Mouse (Mus musculus): Measurements from ENCODE around the gene Gm21964. TPM values are rescaled to one million over a fixed set of nuclear protein-coding genes. Genes with fewer than 3 reads are reported as not detected.

Gene Gm21964
- polyA plus RNA-seq, 1 experiment from 2014 or later = not detected

DNA sequence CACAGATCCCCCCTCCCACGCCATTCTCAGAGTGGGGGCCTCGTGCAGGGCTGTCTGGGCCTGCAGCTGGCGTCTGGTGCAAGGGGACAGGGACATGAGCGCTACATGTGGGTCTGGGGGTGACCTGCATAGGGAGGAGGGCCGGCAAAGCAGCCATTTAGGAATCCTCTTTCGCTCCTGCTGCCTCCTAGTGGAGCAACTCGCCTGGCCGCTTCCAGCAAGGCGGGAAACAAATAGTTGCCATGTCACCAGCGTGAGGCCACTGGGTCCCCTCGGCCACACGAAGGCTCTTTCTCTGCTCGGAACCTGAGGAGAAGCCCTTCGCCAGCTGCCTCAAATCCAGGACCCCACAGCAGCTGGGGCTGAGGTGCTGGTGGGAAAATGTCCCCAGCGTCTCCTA is 669 bp downstream of the Gm21964 start:
- no peak for DNase-seq (ENCODE audit: low spot score)
- H3K27ac ChIP-seq = no peak overlapping the region
- no peaks in the 10 kb centered on the region for H3K9me3 ChIP-seq
- H3K4me1 ChIP-seq = no peaks in the 10 kb centered on the region
- WGBS = 82% methylated on average over 15 of the region's 15 CpGs
- H3K27me3 ChIP-seq (ENCODE audit: insufficient read depth, poor library complexity, severe bottlenecking) = no peaks in the 10 kb centered on the region
- no peak overlapping the region for H3K4me3 ChIP-seq
- no peaks in the 10 kb centered on the region for H3K36me3 ChIP-seq

- H3K9me3 ChIP-seq = no peaks in the 10 kb centered on the region
- H3K27ac ChIP-seq = no peak within 1 kb of the TSS
- H3K27me3 ChIP-seq (ENCODE audit: insufficient read depth, poor library complexity, severe bottlenecking) = no peaks in the 10 kb centered on the region
- no peaks in the 10 kb centered on the region for H3K4me1 ChIP-seq
- no peaks in the 10 kb centered on the region for H3K36me3 ChIP-seq
- WGBS = 83% methylated on average over 3 of the region's 3 CpGs
- no peak for DNase-seq (ENCODE audit: low spot score)
- no peak within 1 kb of the TSS for H3K4me3 ChIP-seq
These were observed 1.6 kb downstream of the Gm21964 start, which contains the start of gene Gm17720 for GRCm38 (mm10) chr8:110102653-110103052. Gene Gm17720 (minus strand): TSS chr8:110102753.

GRCm38 (mm10) chr8:110119715-110120114 is 18.7 kb downstream of the Gm21964 start:
- Histone ChIP-seq H3K36me3 (no peaks in the 10 kb centered on the region), H3K4me1 (peaks cover 7% of the 10 kb centered on the region; the same call in 1 of the 2 replicates), H3K27ac (no peak overlapping the region), H3K9me3 (no peaks in the 10 kb centered on the region), H3K4me3 (no peak overlapping the region), H3K27me3 (ENCODE audit: insufficient read depth, poor library complexity, severe bottlenecking) (0 out of 2 replicates have a peak, but pooled peaks cover 3% of the 10 kb centered on the region)
- no peak for DNase-seq (ENCODE audit: low spot score)
- 47% methylated on average over 6 of the region's 6 CpGs for WGBS

DNA sequence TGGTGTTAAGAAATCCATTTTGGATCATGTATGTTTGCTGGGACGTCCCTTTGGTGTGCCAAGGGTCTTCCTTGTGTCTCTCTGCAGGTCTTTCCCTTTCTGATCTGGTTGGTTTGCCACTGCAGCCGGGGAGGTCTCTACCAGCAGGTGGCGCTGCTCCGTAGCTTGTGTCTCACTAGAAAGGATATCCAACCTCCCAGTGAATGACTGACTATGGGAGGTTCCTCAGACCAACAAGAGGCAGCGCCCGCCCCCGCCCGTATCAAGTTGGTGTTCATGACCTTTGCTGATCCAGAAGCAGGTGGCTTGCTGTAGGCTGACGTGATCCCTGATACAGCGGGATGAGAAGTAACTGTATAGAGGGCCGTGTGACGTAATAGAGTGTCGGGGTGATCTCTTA is 29.5 kb downstream of the Gm21964 start:
- peaks cover 8% of the 10 kb centered on the region; the same call in 1 of the 2 replicates for H3K27me3 ChIP-seq (ENCODE audit: insufficient read depth, poor library complexity, severe bottlenecking)
- WGBS = 22% methylated on average over 13 of the region's 13 CpGs
- DNase-seq (ENCODE audit: low spot score) = peak; percentile 90

GRCm38 (mm10) chr8:110134236-110134635 is 33.2 kb downstream of the Gm21964 start:
- 88% methylated on average over 8 of the region's 8 CpGs for whole genome bisulfite sequencing
- H3K4me3 ChIP-seq = no peak overlapping the region
- H3K36me3 ChIP-seq = no peaks in the 10 kb centered on the region
- H3K9me3 ChIP-seq = no peaks in the 10 kb centered on the region
- no peaks in the 10 kb centered on the region for H3K4me1 ChIP-seq
- H3K27ac ChIP-seq = no peak overlapping the region
- DNase-seq (ENCODE audit: low spot score) = no peak
- peaks cover 8% of the 10 kb centered on the region; the same call in 1 of the 2 replicates for H3K27me3 ChIP-seq (ENCODE audit: insufficient read depth, poor library complexity, severe bottlenecking)

More for the DNA sequence above, 29.5 kb downstream of the Gm21964 start:
- Histone ChIP-seq H3K36me3 (no peaks in the 10 kb centered on the region), H3K9me3 (no peaks in the 10 kb centered on the region), H3K4me3 (no peak overlapping the region), H3K4me1 (no peaks in the 10 kb centered on the region), H3K27ac (no peak overlapping the region)

- H3K27ac ChIP-seq = no peak overlapping the region
- no peaks in the 10 kb centered on the region for H3K4me1 ChIP-seq
- H3K4me3 ChIP-seq = no peak overlapping the region
- WGBS = 81% methylated on average over 7 of the region's 7 CpGs
- DNase-seq (ENCODE audit: low spot score) = no peak
- no peaks in the 10 kb centered on the region for H3K9me3 ChIP-seq
- H3K27me3 ChIP-seq (ENCODE audit: insufficient read depth, poor library complexity, severe bottlenecking) = peaks cover 8% of the 10 kb centered on the region; the same call in 1 of the 2 replicates
- H3K36me3 ChIP-seq = no peaks in the 10 kb centered on the region
These were observed 34.5 kb downstream of the Gm21964 start for GRCm38 (mm10) chr8:110135515-110135914.

DNA sequence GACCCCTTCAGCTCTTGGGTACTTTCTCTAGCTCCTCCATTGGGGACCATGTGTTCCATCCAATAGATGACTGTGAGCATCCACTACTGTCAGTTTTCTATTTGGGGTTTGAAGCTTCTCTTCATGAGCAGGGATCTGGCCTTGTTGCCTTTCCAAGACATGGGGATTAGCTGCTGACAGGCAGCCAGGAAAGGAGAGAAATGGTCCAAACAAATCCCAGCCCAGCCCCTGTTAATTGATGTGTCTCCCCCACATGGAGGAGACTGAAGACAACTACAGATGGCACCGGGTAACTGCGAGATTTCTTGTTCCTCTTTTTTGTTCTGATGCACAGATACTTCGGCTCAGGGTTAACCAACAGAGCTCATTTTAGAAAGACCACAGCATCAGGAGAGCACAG is 39.1 kb downstream of the Gm21964 start:
- Histone ChIP-seq H3K36me3 (no peaks in the 10 kb centered on the region), H3K9me3 (no peaks in the 10 kb centered on the region), H3K27me3 (ENCODE audit: insufficient read depth, poor library complexity, severe bottlenecking) (no peaks in the 10 kb centered on the region), H3K4me3 (no peak overlapping the region), H3K27ac (no peak overlapping the region), H3K4me1 (no peaks in the 10 kb centered on the region)
- DNase-seq (ENCODE audit: low spot score) = no peak
- WGBS = 70% methylated on average over 3 of the region's 3 CpGs

DNA sequence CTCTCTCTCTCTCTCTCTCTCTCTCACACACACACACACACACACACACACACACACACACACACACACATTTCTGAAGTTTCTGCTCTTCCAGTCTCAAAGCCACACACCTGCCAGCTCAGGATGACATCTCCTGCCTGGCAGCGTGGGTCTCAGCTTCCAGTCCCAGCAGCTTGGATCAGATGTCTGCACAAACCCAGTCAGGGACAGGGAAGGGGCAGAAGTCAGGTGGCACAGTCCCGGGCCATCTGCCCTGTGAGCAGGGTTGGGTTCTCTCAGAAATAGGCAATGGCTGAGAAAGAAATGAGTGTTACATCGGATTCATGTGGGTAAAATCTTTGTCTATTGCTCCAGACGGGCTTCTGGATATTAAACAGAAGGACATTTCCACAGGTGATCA is 39.8 kb downstream of the Gm21964 start:
- no peak overlapping the region for H3K4me3 ChIP-seq
- H3K4me1 ChIP-seq = no peaks in the 10 kb centered on the region
- no peaks in the 10 kb centered on the region for H3K27me3 ChIP-seq (ENCODE audit: insufficient read depth, poor library complexity, severe bottlenecking)
- no peaks in the 10 kb centered on the region for H3K36me3 ChIP-seq
- no peak overlapping the region for H3K27ac ChIP-seq
- 66% methylated on average over 4 of the region's 4 CpGs for WGBS
- no peaks in the 10 kb centered on the region for H3K9me3 ChIP-seq
- no peak for DNase-seq (ENCODE audit: low spot score)

DNA sequence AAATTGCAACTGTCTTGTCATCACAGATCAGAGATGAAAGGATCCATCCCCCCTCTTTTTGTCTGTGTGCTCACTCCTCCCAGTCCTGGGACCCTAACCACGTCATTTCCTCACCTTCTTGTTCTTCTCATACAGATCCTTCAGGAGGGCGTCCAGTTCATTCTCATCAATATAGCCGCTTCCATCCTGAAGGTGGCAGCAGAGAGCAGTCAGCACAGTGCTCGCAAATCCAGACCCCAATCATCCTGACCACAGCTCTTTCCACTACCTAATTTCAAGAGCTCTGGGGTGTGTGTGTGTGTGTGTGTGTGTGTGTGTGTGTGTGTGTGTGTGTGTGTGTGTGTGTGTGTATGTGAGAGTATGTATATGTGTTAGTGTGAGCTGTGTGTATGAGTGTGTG is 44.5 kb downstream of the Gm21964 start:
- no peaks in the 10 kb centered on the region for H3K9me3 ChIP-seq
- 1% methylated on average over 4 of the region's 4 CpGs for WGBS
- DNase-seq (ENCODE audit: low spot score) = no peak
- no peak overlapping the region for H3K4me3 ChIP-seq
- H3K4me1 ChIP-seq = peaks cover 7% of the 10 kb centered on the region; the same call in 1 of the 2 replicates
- no peaks in the 10 kb centered on the region for H3K27me3 ChIP-seq (ENCODE audit: insufficient read depth, poor library complexity, severe bottlenecking)
- H3K27ac ChIP-seq = no peak overlapping the region
- no peaks in the 10 kb centered on the region for H3K36me3 ChIP-seq

DNA sequence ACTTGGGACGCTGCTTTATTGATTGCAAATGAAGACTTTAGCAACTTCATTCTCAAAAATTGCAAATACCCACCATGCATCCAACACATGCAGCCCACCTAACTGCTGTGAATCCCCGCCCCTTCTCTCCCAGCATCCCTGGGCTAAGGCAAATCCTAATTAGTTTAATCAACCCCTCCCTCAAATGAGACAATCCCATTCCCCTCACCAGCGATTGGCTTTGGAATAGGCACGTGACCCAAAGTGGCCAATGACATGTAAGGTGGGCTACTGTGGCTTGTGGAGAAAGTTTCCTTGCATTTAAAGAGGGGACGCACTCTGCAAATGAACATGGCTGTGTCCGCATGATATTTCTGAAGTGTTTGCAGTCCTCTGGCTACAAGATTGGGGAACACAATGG is 51.9 kb downstream of the Gm21964 start:
- no peak for DNase-seq (ENCODE audit: low spot score)
- Histone ChIP-seq H3K36me3 (no peaks in the 10 kb centered on the region), H3K4me1 (no peaks in the 10 kb centered on the region), H3K4me3 (no peak overlapping the region), H3K27me3 (ENCODE audit: insufficient read depth, poor library complexity, severe bottlenecking) (no peaks in the 10 kb centered on the region), H3K9me3 (no peaks in the 10 kb centered on the region), H3K27ac (no peak overlapping the region)
- 66% methylated on average over 6 of the region's 6 CpGs for WGBS

Other genes starting within 250 kb of the Gm21964 start
- gene Phlpp2, start 232.7 kb upstream of the Gm21964 start, polyA plus RNA-seq (2016; fragmentation: Nextera tagmentation; extraction: Ambion mirVana) = 1.6 and 2.2 TPM in 2 replicates
- gene Marveld3, start 139.0 kb upstream of the Gm21964 start, polyA plus RNA-seq (2016; fragmentation: Nextera tagmentation; extraction: Ambion mirVana) = 0.10 and 0.68 TPM in 2 replicates
- gene Tat, start 110.8 kb upstream of the Gm21964 start, polyA plus RNA-seq (2016; fragmentation: Nextera tagmentation; extraction: Ambion mirVana) = not detected in 2 replicates
- gene Chst4, start 61.5 kb upstream of the Gm21964 start, polyA plus RNA-seq (2016; fragmentation: Nextera tagmentation; extraction: Ambion mirVana) = 0.15 TPM in 1 of 2 replicates, not detected in the other
- gene Zfp612, start 21.5 kb upstream of the Gm21964 start, polyA plus RNA-seq (2016; fragmentation: Nextera tagmentation; extraction: Ambion mirVana) = 6.3 and 6.7 TPM in 2 replicates
- gene Gm17720, start 1.5 kb downstream of the Gm21964 start, polyA plus RNA-seq (2016; fragmentation: Nextera tagmentation; extraction: Ambion mirVana) = not detected in 2 replicates
- 0.48 and 1.5 TPM in 2 replicates for gene Calb2, start 67.0 kb downstream of the Gm21964 start, polyA plus RNA-seq (2016; fragmentation: Nextera tagmentation; extraction: Ambion mirVana)
- gene Cmtr2, start 114.5 kb downstream of the Gm21964 start, polyA plus RNA-seq (2016; fragmentation: Nextera tagmentation; extraction: Ambion mirVana) = 6.4 and 7.6 TPM in 2 replicates
- 0.06 and 0.14 TPM in 2 replicates for gene Hydin, start 165.8 kb downstream of the Gm21964 start, polyA plus RNA-seq (2016; fragmentation: Nextera tagmentation; extraction: Ambion mirVana)